Mouse (Mus musculus) MEL (cell line): ENCODE results near the gene Crybg3. TPM values are rescaled to one million over a fixed set of nuclear protein-coding genes. Genes with fewer than 3 reads are reported as not detected.

Source experiments
- DNase-seq: peaks from one replicate; pipeline ENCODE4 v3.0.0; 2011; ENCODE audit warnings: low read depth, low spot score
- H3K27ac ChIP-seq: 2 replicates; pipeline ENCODE4 v1.5.1; 2012; ENCODE audit warnings: low read depth, mild to moderate bottlenecking, control low read depth, low read length, moderate library complexity; ENCODE audit not compliant: control insufficient read depth
- H3K27me3 ChIP-seq, 2 experiments: fragments of 150-350 bp in 1 of 2; sonication (generic) in 1 of 2; 2 replicates each; pipeline ENCODE4 v1.6.1; 2012; ENCODE audit warnings: low read length in 2 of 2, mild to moderate bottlenecking in 2 of 2, improper control_type of control experiment in 1 of 2, moderate library complexity in 1 of 2; ENCODE audit not compliant: insufficient read depth in 2 of 2, control insufficient read depth in 1 of 2
- H3K36me3 ChIP-seq, 2 experiments: 2 replicates each; pipeline ENCODE4 v1.6.1; 2012 to 2014; ENCODE audit warnings: low read length in 2 of 2, improper control_type of control experiment in 1 of 2, inconsistent platforms in 1 of 2, mild to moderate bottlenecking in 1 of 2; ENCODE audit not compliant: insufficient read depth in 2 of 2, control insufficient read depth in 1 of 2
- H3K4me1 ChIP-seq, 2 experiments: fragments of 150-350 bp in 1 of 2; sonication (generic) in 1 of 2; 2 replicates each; pipeline ENCODE4 v1.6.1; 2012; ENCODE audit warnings: low read length in 2 of 2, improper control_type of control experiment in 1 of 2, mild to moderate bottlenecking in 1 of 2; ENCODE audit not compliant: insufficient read depth in 2 of 2, control insufficient read depth in 1 of 2
- H3K4me3 ChIP-seq, 2 experiments: fragments of 150-350 bp in 1 of 2; sonication (generic) in 1 of 2; 2 replicates each; pipeline ENCODE4 v1.5.1; 2012; ENCODE audit warnings: low read depth in 2 of 2, low read length in 2 of 2, mild to moderate bottlenecking in 2 of 2, moderate library complexity in 2 of 2, control low read depth in 1 of 2, improper control_type of control experiment in 1 of 2; ENCODE audit not compliant: control insufficient read depth in 1 of 2, insufficient read depth in 1 of 2
- H3K79me2 ChIP-seq: 2 replicates; pipeline ENCODE4 v1.6.1; 2012; ENCODE audit warnings: mild to moderate bottlenecking, low read length, moderate library complexity; ENCODE audit not compliant: control insufficient read depth, poor library complexity, insufficient read depth
- H3K9ac ChIP-seq: 2 replicates; pipeline ENCODE4 v1.6.1; 2012; ENCODE audit warnings: low read depth, mild to moderate bottlenecking, control low read depth, low read length, moderate library complexity; ENCODE audit not compliant: control insufficient read depth, poor library complexity, severe bottlenecking
- H3K9me3 ChIP-seq: fragments of 150-350 bp; sonication (generic); replicated peaks from 2 replicates; pipeline ENCODE4 v1.6.1; 2012; ENCODE audit warnings: mild to moderate bottlenecking, low read length, improper control_type of control experiment, moderate library complexity; ENCODE audit not compliant: insufficient read depth
- CHD1 ChIP-seq: IDR thresholded peaks from 2 replicates; pipeline ENCODE4 v1.6.1; 2012; ENCODE audit warnings: low read depth, mild to moderate bottlenecking, inconsistent platforms, low read length, improper control_type of control experiment
- E2F4 ChIP-seq: IDR thresholded peaks from 2 replicates; pipeline ENCODE4 v1.6.1; 2011; ENCODE audit warnings: low read depth, low read length, improper control_type of control experiment, borderline replicate concordance
- EP300 ChIP-seq, 2 experiments: IDR thresholded peaks; 2 replicates each; pipeline ENCODE4 v1.6.1; 2011; ENCODE audit warnings: improper control_type of control experiment in 2 of 2, low read length in 2 of 2, low read depth in 1 of 2, mild to moderate bottlenecking in 1 of 2
- GABPA ChIP-seq: IDR thresholded peaks from 2 replicates; pipeline ENCODE4 v1.6.1; 2012; ENCODE audit warnings: low read depth, mild to moderate bottlenecking, inconsistent platforms, low read length, improper control_type of control experiment, moderate library complexity
- GATA1 ChIP-seq: IDR thresholded peaks from 2 replicates; pipeline ENCODE4 v1.6.1; 2011; ENCODE audit warnings: low read depth, low read length, improper control_type of control experiment
- HCFC1 ChIP-seq: IDR thresholded peaks from 2 replicates; pipeline ENCODE4 v1.6.1; 2012; ENCODE audit warnings: low read depth, mild to moderate bottlenecking, inconsistent platforms, low read length, improper control_type of control experiment, moderate library complexity
- KAT2A ChIP-seq: conservative IDR thresholded peaks from 2 replicates; pipeline ENCODE4 v1.6.1; 2012; ENCODE audit warnings: low read depth, low read length, improper control_type of control experiment, inconsistent platforms
- MAX ChIP-seq: IDR thresholded peaks from 2 replicates; pipeline ENCODE4 v1.6.1; 2011; ENCODE audit warnings: low read length, improper control_type of control experiment
- MAZ ChIP-seq: IDR thresholded peaks from 2 replicates; pipeline ENCODE4 v1.6.1; 2012; ENCODE audit warnings: low read depth, mild to moderate bottlenecking, inconsistent platforms, low read length, improper control_type of control experiment
- MEF2A ChIP-seq: IDR thresholded peaks from 2 replicates; pipeline ENCODE4 v1.6.1; 2014; ENCODE audit warnings: low read depth, mild to moderate bottlenecking, inconsistent platforms, low read length, improper control_type of control experiment; ENCODE audit not compliant: poor library complexity, insufficient replicate concordance, severe bottlenecking; ENCODE audit errors: extremely low read depth
- MYB ChIP-seq: IDR thresholded peaks from 2 replicates; pipeline ENCODE4 v1.6.1; 2011; ENCODE audit warnings: mild to moderate bottlenecking, low read depth, low read length, improper control_type of control experiment
- MYC ChIP-seq: IDR thresholded peaks from 2 replicates; pipeline ENCODE4 v1.6.1; 2011; ENCODE audit warnings: low read depth, mild to moderate bottlenecking, low read length, improper control_type of control experiment, moderate library complexity
- RAD21 ChIP-seq: IDR thresholded peaks from 2 replicates; pipeline ENCODE4 v1.6.1; 2011; ENCODE audit warnings: mild to moderate bottlenecking, low read depth, low read length, improper control_type of control experiment
- SIN3A ChIP-seq: IDR thresholded peaks from 2 replicates; pipeline ENCODE4 v1.6.1; 2012; ENCODE audit warnings: low read length, improper control_type of control experiment, inconsistent platforms
- SMC3 ChIP-seq: IDR thresholded peaks from 2 replicates; pipeline ENCODE4 v1.6.1; 2011; ENCODE audit warnings: low read depth, low read length, improper control_type of control experiment
- TAL1 ChIP-seq: IDR thresholded peaks from 2 replicates; pipeline ENCODE4 v1.6.1; 2012; ENCODE audit warnings: mild to moderate bottlenecking, inconsistent platforms, low read length, moderate library complexity, mixed read lengths
- UBTF ChIP-seq: IDR thresholded peaks from 2 replicates; pipeline ENCODE4 v1.6.1; 2012; ENCODE audit warnings: low read depth, mild to moderate bottlenecking, inconsistent platforms, low read length, improper control_type of control experiment, moderate library complexity, borderline replicate concordance; ENCODE audit not compliant: insufficient read depth
- USF1 ChIP-seq: IDR thresholded peaks from 2 replicates; pipeline ENCODE4 v1.6.1; 2014; ENCODE audit warnings: low read depth, mild to moderate bottlenecking, inconsistent platforms, low read length, improper control_type of control experiment, moderate library complexity
- USF2 ChIP-seq, 2 experiments: IDR thresholded peaks; 2 replicates each; pipeline ENCODE4 v1.6.1; 2011 to 2012; ENCODE audit warnings: improper control_type of control experiment in 2 of 2, low read length in 2 of 2, borderline replicate concordance in 1 of 2, inconsistent platforms in 1 of 2, low read depth in 1 of 2, mild to moderate bottlenecking in 1 of 2; ENCODE audit not compliant: insufficient read depth in 1 of 2
- ZC3H11A ChIP-seq: IDR thresholded peaks from 2 replicates; pipeline ENCODE4 v1.6.1; 2012; ENCODE audit warnings: low read depth, mild to moderate bottlenecking, inconsistent platforms, low read length, improper control_type of control experiment
- ZNF384 ChIP-seq: IDR thresholded peaks from 2 replicates; pipeline ENCODE4 v1.6.1; 2012; ENCODE audit warnings: low read depth, mild to moderate bottlenecking, inconsistent platforms, low read length, improper control_type of control experiment
- polyA plus RNA-seq, 2 experiments: library from polyadenylated mRNA; stranded (reverse) in 1 of 2; unstranded in 1 of 2; fragments of >175 nt in 1 of 2; fragments of >200 nt in 1 of 2; gene quantifications; 2 replicates each; pipeline versions ENCODE4 v1.2.1 to v1.2.4; 2012; ENCODE audit warnings: low replicate concordance in 2 of 2, low read depth in 1 of 2; ENCODE audit not compliant: insufficient read length in 2 of 2, insufficient read depth in 1 of 2, missing spikeins in 1 of 2
- total RNA-seq: library from RNA; depleted of rRNA; stranded (reverse); fragments of 300-350 nt; gene quantifications from 2 replicates; pipeline ENCODE4 v1.2.3, GENCODE M21; 2012

The Crybg3 gene
- total and polyA plus RNA-seq, 3 experiments: 0.63 to 0.73 TPM; not detected in 1

- Histone ChIP-seq H3K4me1 (no peaks in the 10 kb centered on the region), H3K79me2 (no peaks in the 10 kb centered on the region), H3K9ac (no peak overlapping the region)
- TF ChIP-seq MAZ (no peak), HCFC1 (no peak), KAT2A (no peak), USF1 (no peak), SIN3A (no peak), EP300 (IDR thresholded peaks at IDR 0.05; ENCODE audit: low read depth in 1 of 2, low read length in 2 of 2) (no peak), CHD1 (no peak), MEF2A (no peak), MAX (no peak), ZNF384 (no peak), MYB (no peak), USF2 (IDR thresholded peaks at IDR 0.05; ENCODE audit: borderline replicate concordance in 1 of 2, insufficient read depth in 1 of 2, low read depth in 1 of 2, low read length in 2 of 2) (no peak), MYC (no peak), GABPA (no peak), GATA1 (no peak), RAD21 (no peak)
- TF ChIP-seq, all 39 proteins: peak for 0
- no peak for DNase-seq
- H3K36me3 ChIP-seq: no peaks in the 10 kb centered on the region
- H3K27me3 ChIP-seq: no peaks in the 10 kb centered on the region
- no peaks in the 10 kb centered on the region for H3K9me3 ChIP-seq
- no peak overlapping the region for H3K4me3 ChIP-seq
- H3K27ac ChIP-seq: no peak overlapping the region
Measured at GRCm38 (mm10) chr16:59531243-59531642, 69.5 kb downstream of the Crybg3 start.

DNA sequence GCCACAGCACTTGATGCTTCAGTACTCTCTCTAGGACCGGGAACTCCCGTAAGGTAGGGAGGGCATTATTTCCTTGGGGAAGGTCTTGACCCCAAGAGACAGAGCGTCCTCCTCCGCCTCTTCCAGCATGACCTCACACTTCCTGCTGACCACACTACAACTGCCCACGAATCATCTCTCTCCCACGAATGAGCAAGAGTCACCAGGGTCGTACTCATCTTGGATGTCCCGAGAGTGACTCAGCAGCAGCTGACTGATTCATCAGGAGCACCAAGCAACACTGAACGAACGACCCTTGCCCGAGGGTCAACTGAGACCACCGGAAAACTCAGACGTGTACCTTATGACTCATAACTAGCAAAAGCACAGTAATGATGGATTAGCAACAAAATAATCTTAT lies 71.2 kb downstream of the Crybg3 start:
- Histone ChIP-seq H3K79me2 (no peaks in the 10 kb centered on the region), H3K27me3 (no peaks in the 10 kb centered on the region), H3K4me3 (no peak overlapping the region), H3K4me1 (no peaks in the 10 kb centered on the region), H3K9me3 (no peaks in the 10 kb centered on the region), H3K27ac (no peak overlapping the region), H3K9ac (no peak overlapping the region), H3K36me3 (no peaks in the 10 kb centered on the region)
- DNase-seq: no peak
- no peak for TF ChIP-seq E2F4
- no peak for TF ChIP-seq ZNF384
- no peak for TF ChIP-seq UBTF
- no peak for TF ChIP-seq TAL1
- TF ChIP-seq SMC3: no peak
- no peak for TF ChIP-seq MAX
- no peak for TF ChIP-seq USF1
- TF ChIP-seq MAZ: no peak
- no peak for TF ChIP-seq ZC3H11A
